Mouse (Mus musculus) E14TG2a.4 (cell line): ENCODE results near the gene Srcin1.
A peak's percentile ranks its signal among the peaks of the same experiment; 100 is the strongest.

Experiments
- H3K27me3 ChIP-seq: 2 replicates; pipeline ENCODE4 v1.6.1; 2014; ENCODE audit warnings: low read length, control low read depth; ENCODE audit not compliant: insufficient read depth
- H3K36me3 ChIP-seq: 2 replicates; pipeline ENCODE4 v1.6.1; 2014; ENCODE audit warnings: low read length, control low read depth; ENCODE audit not compliant: insufficient read depth
- H3K4me1 ChIP-seq: replicated peaks from 2 replicates; pipeline ENCODE4 v1.6.1; 2014; ENCODE audit warnings: low read depth, low read length, control low read depth
- H3K4me3 ChIP-seq: replicated peaks from 2 replicates; pipeline ENCODE4 v1.5.1; 2014; ENCODE audit warnings: mild to moderate bottlenecking, low read length
- H3K9me3 ChIP-seq: 2 replicates; pipeline ENCODE4 v1.6.1; 2014; ENCODE audit warnings: low read length, control low read depth
- CTCF ChIP-seq: conservative IDR thresholded peaks from 2 replicates; pipeline ENCODE4 v1.5.1; 2014; ENCODE audit warnings: low read length
- NANOG ChIP-seq: IDR thresholded peaks from 2 replicates; pipeline ENCODE4 v1.6.1; 2014; ENCODE audit warnings: borderline replicate concordance, low read length, mixed read lengths
- POU5F1 ChIP-seq: IDR thresholded peaks from 2 replicates; pipeline ENCODE4 v1.6.1; 2014; ENCODE audit warnings: low read length, borderline replicate concordance

Gene Srcin1

DNA sequence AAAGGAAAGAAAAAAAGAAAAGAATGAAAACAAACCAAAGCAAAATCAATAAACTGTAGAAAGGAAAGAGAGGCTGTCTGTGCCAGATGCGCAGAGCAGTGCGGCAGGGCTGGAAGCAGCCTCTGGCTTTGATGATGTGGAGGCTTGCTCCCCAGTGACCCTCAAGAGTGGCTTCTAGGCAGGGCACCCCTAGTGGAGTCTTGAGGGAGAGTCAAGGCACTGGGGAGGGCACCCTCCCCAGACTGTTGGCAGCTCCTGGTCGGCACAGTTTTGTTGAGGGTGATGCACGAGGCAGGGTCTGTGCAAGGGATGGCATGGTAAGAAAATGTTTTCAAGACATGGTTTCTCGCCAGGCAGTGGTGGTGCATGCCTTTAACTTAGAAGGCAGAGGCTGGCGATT, 113.4 kb downstream of the Srcin1 start:
- H3K36me3 ChIP-seq, result peaks cover 96% of the 10 kb centered on the region
- TF ChIP-seq POU5F1 (no peak), NANOG (no peak), CTCF (no peak)
- peaks cover 9% of the 10 kb centered on the region for H3K27me3 ChIP-seq
- no peaks in the 10 kb centered on the region for H3K9me3 ChIP-seq
- peak overlapping the region; percentile 70; the same call in 1 of the 2 replicates for H3K4me3 ChIP-seq
- peaks cover 63% of the 10 kb centered on the region for H3K4me1 ChIP-seq

DNA sequence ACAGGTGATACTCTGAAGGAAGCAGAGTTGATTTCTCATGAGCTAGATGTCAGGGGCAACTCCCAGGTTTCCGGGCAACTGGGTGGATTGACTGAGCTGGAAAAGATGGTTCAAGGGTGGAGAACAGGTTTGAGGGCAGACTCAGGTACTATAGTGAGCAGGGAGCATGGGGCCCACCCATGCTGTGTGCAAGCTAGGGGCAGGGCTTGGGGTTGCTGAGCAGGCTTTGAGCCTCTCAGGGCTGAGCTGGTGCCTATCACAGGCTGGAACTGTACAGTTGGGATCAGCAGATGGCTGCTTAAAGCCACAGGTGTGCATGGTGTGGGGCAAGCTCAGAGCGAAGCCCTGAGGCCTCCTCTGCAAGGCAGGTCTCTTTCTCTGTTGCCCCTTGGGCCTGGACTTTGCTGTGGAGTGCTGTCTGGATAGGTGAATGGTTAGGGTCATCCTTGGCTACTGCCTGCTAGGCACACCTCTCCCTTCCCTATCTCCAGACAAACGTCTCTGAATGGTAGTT, 114.6 kb downstream of the Srcin1 start:
- Histone ChIP-seq H3K4me1 (peaks cover 52% of the 10 kb centered on the region), H3K27me3 (peaks cover 9% of the 10 kb centered on the region), H3K9me3 (no peaks in the 10 kb centered on the region), H3K36me3 (peaks cover 96% of the 10 kb centered on the region), H3K4me3 (no peak overlapping the region)
- TF ChIP-seq NANOG (no peak), POU5F1 (no peak), CTCF (no peak)
